Mouse (Mus musculus) embryonic facial prominence, embryonic 15.5 days (tissue): ENCODE measurements around the gene Srgap1. TPM values are rescaled to one million over a fixed set of nuclear protein-coding genes. Genes with fewer than 3 reads are reported as not detected.

ENCODE experiments used
- ATAC-seq: fragments of 200-750 bp; cut with Nextera tagmentation; 2 replicates; pipeline ENCODE4 v1.8.0; 2017; ENCODE audit warnings: low read depth, moderate TSS enrichment; ENCODE audit not compliant: insufficient number of reproducible peaks, low FRiP score, low TSS enrichment
- H3K27ac ChIP-seq: fragments of 300-500 bp; sonication (generic); replicated peaks from 2 replicates; pipeline ENCODE4 v1.5.1; 2015; ENCODE audit warnings: mild to moderate bottlenecking, inconsistent platforms
- H3K27me3 ChIP-seq: fragments of 300-500 bp; sonication (generic); 2 replicates; pipeline ENCODE4 v1.6.1; 2015; ENCODE audit warnings: inconsistent platforms
- H3K36me3 ChIP-seq: fragments of 300-500 bp; sonication (generic); 2 replicates; pipeline ENCODE4 v1.6.1; 2015; ENCODE audit warnings: mild to moderate bottlenecking, inconsistent platforms
- H3K4me1 ChIP-seq: fragments of 300-500 bp; sonication (generic); 2 replicates; pipeline ENCODE4 v1.6.1; 2015; ENCODE audit warnings: inconsistent platforms
- H3K4me2 ChIP-seq: fragments of 300-500 bp; sonication (generic); replicated peaks from 2 replicates; pipeline ENCODE4 v1.6.1; 2015; ENCODE audit warnings: mild to moderate bottlenecking, inconsistent platforms
- H3K4me3 ChIP-seq: fragments of 300-500 bp; sonication (generic); replicated peaks from 2 replicates; pipeline ENCODE4 v1.5.1; 2015; ENCODE audit warnings: mild to moderate bottlenecking, inconsistent platforms
- H3K9ac ChIP-seq: fragments of 300-500 bp; sonication (generic); 2 replicates; pipeline ENCODE4 v1.6.1; 2015; ENCODE audit warnings: inconsistent platforms
- H3K9me3 ChIP-seq: fragments of 300-500 bp; sonication (generic); replicated peaks from 2 replicates; pipeline ENCODE4 v1.6.1; 2016; ENCODE audit warnings: inconsistent platforms
- WGBS: fragments of 180-500 bp; shearing (Covaris S2); methylation state at CpG from one replicate; pipeline ENCODE4 v1.1.7; 2015; 5-methylcytosine and 5-hydroxymethylcytosine counted together
- polyA plus RNA-seq: library from polyadenylated mRNA; unstranded; fragments of >200 nt; fragmentation: Nextera tagmentation; extraction: Ambion mirVana; gene quantifications from 2 replicates; pipeline ENCODE4 v1.2.1, GENCODE M21; 2015

Gene Srgap1
- polyA plus RNA-seq, 1 experiment from 2014 or later = 13.1 TPM

- WGBS = 79% methylated on average over 4 of the region's 4 CpGs
- Histone ChIP-seq H3K27me3 (no peaks in the 10 kb centered on the region), H3K4me1 (peaks cover 6% of the 10 kb centered on the region), H3K27ac (no peak overlapping the region), H3K9me3 (0 out of 2 replicates have a peak, but pooled peaks cover 5% of the 10 kb centered on the region), H3K36me3 (no peaks in the 10 kb centered on the region), H3K4me2 (no peak overlapping the region), H3K9ac (no peak overlapping the region), H3K4me3 (no peak overlapping the region)
- ATAC-seq = no peak
Observed at GRCm38 (mm10) chr10:122044926-122045325, 2.2 kb downstream of the Srgap1 start.

- H3K9me3 ChIP-seq = 0 out of 2 replicates have a peak, but pooled peaks cover 5% of the 10 kb centered on the region
- no peak overlapping the region for H3K4me2 ChIP-seq
- 0 out of 2 replicates have a peak, but pooled peaks cover 3% of the 10 kb centered on the region for H3K36me3 ChIP-seq
- H3K9ac ChIP-seq = no peak overlapping the region
- no peaks in the 10 kb centered on the region for H3K27me3 ChIP-seq
- H3K27ac ChIP-seq = no peak overlapping the region
- H3K4me1 ChIP-seq = no peaks in the 10 kb centered on the region
- no peak overlapping the region for H3K4me3 ChIP-seq
- WGBS = 43% methylated on average over 4 of the region's 4 CpGs
- ATAC-seq = no peak
Observed at GRCm38 (mm10) chr10:122040372-122040771, 6.7 kb downstream of the Srgap1 start.

DNA sequence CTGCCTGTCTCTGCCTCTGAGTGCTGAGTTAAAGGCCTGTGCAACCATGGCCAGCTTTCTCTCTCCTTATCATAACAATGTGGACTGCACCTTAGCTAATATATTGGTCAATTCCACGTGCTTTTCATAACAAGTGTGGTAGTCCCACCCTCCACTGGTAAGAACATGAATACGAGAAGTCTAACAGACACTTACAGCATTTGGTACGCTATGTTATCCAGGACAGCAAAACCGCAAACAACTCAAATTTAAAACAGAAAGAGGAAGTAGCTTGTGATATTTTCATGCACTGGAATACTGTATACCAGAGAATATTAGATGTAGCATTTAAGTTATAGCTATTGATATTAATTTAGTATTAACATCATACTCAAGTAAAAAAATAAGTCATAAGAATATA is 7.5 kb downstream of the Srgap1 start:
- ATAC-seq = no peak
- 0 out of 2 replicates have a peak, but pooled peaks cover 5% of the 10 kb centered on the region for H3K9me3 ChIP-seq
- no peak overlapping the region for H3K4me2 ChIP-seq
- H3K27me3 ChIP-seq = no peaks in the 10 kb centered on the region
- WGBS = 70% methylated on average over 4 of the region's 4 CpGs
- H3K27ac ChIP-seq = no peak overlapping the region
- H3K4me1 ChIP-seq = no peaks in the 10 kb centered on the region
- no peak overlapping the region for H3K4me3 ChIP-seq
- no peak overlapping the region for H3K9ac ChIP-seq
- H3K36me3 ChIP-seq = 0 out of 2 replicates have a peak, but pooled peaks cover 3% of the 10 kb centered on the region

GRCm38 (mm10) chr10:122038554-122038953 is 8.6 kb downstream of the Srgap1 start:
- H3K9ac ChIP-seq = no peak overlapping the region
- H3K36me3 ChIP-seq = 0 out of 2 replicates have a peak, but pooled peaks cover 3% of the 10 kb centered on the region
- 0 out of 2 replicates have a peak, but pooled peaks cover 3% of the 10 kb centered on the region for H3K4me1 ChIP-seq
- 53% methylated on average over 3 of the region's 3 CpGs for WGBS
- no peak overlapping the region for H3K4me2 ChIP-seq
- 0 out of 2 replicates have a peak, but pooled peaks cover 5% of the 10 kb centered on the region for H3K9me3 ChIP-seq
- no peak for ATAC-seq
- H3K27me3 ChIP-seq = no peaks in the 10 kb centered on the region
- H3K27ac ChIP-seq = no peak overlapping the region
- H3K4me3 ChIP-seq = no peak overlapping the region

GRCm38 (mm10) chr10:122033271-122033670 is 13.8 kb downstream of the Srgap1 start:
- ATAC-seq = no peak
- WGBS = 65% methylated on average over 5 of the region's 5 CpGs
- H3K4me1 ChIP-seq = peaks cover 15% of the 10 kb centered on the region; the same call in 1 of the 2 replicates
- H3K27me3 ChIP-seq = no peaks in the 10 kb centered on the region
- H3K36me3 ChIP-seq = 0 out of 2 replicates have a peak, but pooled peaks cover 3% of the 10 kb centered on the region
- H3K4me2 ChIP-seq = no peak overlapping the region
- no peak overlapping the region for H3K9ac ChIP-seq
- no peak overlapping the region for H3K4me3 ChIP-seq
- no peaks in the 10 kb centered on the region for H3K9me3 ChIP-seq
- H3K27ac ChIP-seq = no peak overlapping the region

- H3K9ac ChIP-seq = no peak overlapping the region
- H3K27ac ChIP-seq = no peak overlapping the region
- no peak overlapping the region for H3K4me2 ChIP-seq
- 78% methylated on average over 5 of the region's 5 CpGs for WGBS
- H3K36me3 ChIP-seq = no peaks in the 10 kb centered on the region
- H3K4me3 ChIP-seq = no peak overlapping the region
- no peaks in the 10 kb centered on the region for H3K27me3 ChIP-seq
- ATAC-seq = no peak
- H3K4me1 ChIP-seq = peaks cover 15% of the 10 kb centered on the region; the same call in 1 of the 2 replicates
- no peaks in the 10 kb centered on the region for H3K9me3 ChIP-seq
Observed at GRCm38 (mm10) chr10:122030420-122030819, 16.7 kb downstream of the Srgap1 start.

- 50% methylated on average over 7 of the region's 7 CpGs for WGBS
- H3K36me3 ChIP-seq = no peaks in the 10 kb centered on the region
- H3K27me3 ChIP-seq = no peaks in the 10 kb centered on the region
- peak overlapping the region; percentile 13; the same call in 1 of the 2 replicates for H3K4me2 ChIP-seq
- H3K9me3 ChIP-seq = no peaks in the 10 kb centered on the region
- peaks cover 15% of the 10 kb centered on the region; the same call in 1 of the 2 replicates for H3K4me1 ChIP-seq
- H3K27ac ChIP-seq = no peak overlapping the region
- no peak overlapping the region for H3K4me3 ChIP-seq
- no peak overlapping the region for H3K9ac ChIP-seq
- no peak for ATAC-seq
Observed at GRCm38 (mm10) chr10:122029738-122030137, 17.4 kb downstream of the Srgap1 start.

DNA sequence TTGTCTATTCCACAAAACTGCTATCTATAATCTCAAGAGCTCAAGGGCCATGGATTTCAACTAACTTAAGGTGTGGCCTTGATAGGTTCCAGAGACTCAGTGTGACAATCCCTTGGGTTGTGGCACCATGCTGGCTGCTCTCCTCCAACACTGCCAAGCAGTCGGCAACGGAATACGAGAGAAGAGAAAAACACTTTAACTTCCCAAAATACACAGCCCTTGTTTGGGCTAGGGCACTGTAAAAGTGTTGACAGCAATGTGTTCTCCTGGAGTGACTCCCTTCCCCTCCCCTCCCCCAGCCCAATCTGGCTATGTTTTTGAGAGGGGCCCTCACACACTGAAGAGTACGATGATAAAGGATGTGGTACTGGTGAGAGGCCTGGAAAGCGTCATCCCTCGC is 21.9 kb downstream of the Srgap1 start:
- Histone ChIP-seq H3K4me3 (no peak overlapping the region), H3K9me3 (no peaks in the 10 kb centered on the region), H3K4me1 (peaks cover 6% of the 10 kb centered on the region; the same call in 1 of the 2 replicates), H3K9ac (no peak overlapping the region), H3K27ac (no peak overlapping the region), H3K4me2 (no peak overlapping the region), H3K27me3 (no peaks in the 10 kb centered on the region), H3K36me3 (peaks cover 8% of the 10 kb centered on the region; the same call in 1 of the 2 replicates)
- no peak for ATAC-seq
- WGBS = 86% methylated on average over 6 of the region's 6 CpGs

- ATAC-seq = no peak
Observed at GRCm38 (mm10) chr10:122020906-122021305, 26.2 kb downstream of the Srgap1 start.

GRCm38 (mm10) chr10:122020255-122020654 is 26.9 kb downstream of the Srgap1 start:
- Histone ChIP-seq H3K4me3 (no peak overlapping the region), H3K9ac (no peak overlapping the region), H3K36me3 (peaks cover 8% of the 10 kb centered on the region; the same call in 1 of the 2 replicates), H3K27ac (no peak overlapping the region), H3K27me3 (no peaks in the 10 kb centered on the region), H3K4me1 (peaks cover 18% of the 10 kb centered on the region), H3K4me2 (no peak overlapping the region), H3K9me3 (no peaks in the 10 kb centered on the region)
- 79% methylated on average over 5 of the region's 5 CpGs for whole genome bisulfite sequencing
- no peak for ATAC-seq

More at GRCm38 (mm10) chr10:122020906-122021305, 26.2 kb downstream of the Srgap1 start:
- H3K4me2 ChIP-seq = no peak overlapping the region
- 85% methylated on average over 5 of the region's 5 CpGs for WGBS
- H3K4me3 ChIP-seq = no peak overlapping the region
- no peaks in the 10 kb centered on the region for H3K9me3 ChIP-seq
- peaks cover 18% of the 10 kb centered on the region for H3K4me1 ChIP-seq
- H3K9ac ChIP-seq = no peak overlapping the region
- H3K36me3 ChIP-seq = peaks cover 8% of the 10 kb centered on the region; the same call in 1 of the 2 replicates
- H3K27ac ChIP-seq = no peak overlapping the region
- H3K27me3 ChIP-seq = no peaks in the 10 kb centered on the region

GRCm38 (mm10) chr10:122018594-122019048 is 28.5 kb downstream of the Srgap1 start:
- Histone ChIP-seq H3K9me3 (no peaks in the 10 kb centered on the region), H3K4me2 (no peak overlapping the region), H3K9ac (no peak overlapping the region), H3K27me3 (no peaks in the 10 kb centered on the region), H3K27ac (peak overlapping the region; percentile 48; the same call in 1 of the 2 replicates), H3K36me3 (no peaks in the 10 kb centered on the region), H3K4me3 (no peak overlapping the region), H3K4me1 (peaks cover 18% of the 10 kb centered on the region)
- 27% methylated on average over 10 of the region's 10 CpGs for WGBS
- peak; percentile 83 for ATAC-seq

DNA sequence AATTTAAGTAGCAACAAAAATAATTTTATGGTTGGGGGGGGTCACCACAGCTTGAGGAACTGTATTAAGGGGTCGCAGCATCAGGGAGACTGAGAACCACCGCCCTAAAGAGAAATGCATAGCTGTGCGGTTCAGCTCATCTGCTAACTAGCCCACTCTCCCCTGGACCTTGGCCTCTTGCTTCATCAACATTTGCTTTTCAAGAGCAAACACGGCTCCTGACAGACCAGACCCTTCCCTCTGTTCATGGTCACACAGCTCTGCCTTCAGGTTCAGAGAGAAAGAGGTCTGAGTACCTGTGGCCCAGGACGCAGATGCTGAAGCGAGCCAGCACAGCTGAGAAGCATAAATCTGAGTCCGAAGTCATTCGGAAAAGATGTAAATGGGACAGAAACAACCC is 29.4 kb downstream of the Srgap1 start:
- H3K4me2 ChIP-seq = no peak overlapping the region
- no peak overlapping the region for H3K4me3 ChIP-seq
- ATAC-seq = no peak
- H3K36me3 ChIP-seq = no peaks in the 10 kb centered on the region
- H3K9ac ChIP-seq = no peak overlapping the region
- H3K27ac ChIP-seq = no peak overlapping the region
- no peaks in the 10 kb centered on the region for H3K27me3 ChIP-seq
- no peaks in the 10 kb centered on the region for H3K9me3 ChIP-seq
- H3K4me1 ChIP-seq = peaks cover 18% of the 10 kb centered on the region
- 87% methylated on average over 8 of the region's 8 CpGs for WGBS
